Mouse (Mus musculus): ENCODE data around the gene Ncapd2. TPM values are rescaled to one million over a fixed set of nuclear protein-coding genes. Genes with fewer than 3 reads are reported as not detected.

Ncapd2 gene
- polyA plus RNA-seq, 2 experiments = 66.8 to 148 TPM

- 36% methylated on average over 6 of the region's 6 CpGs for WGBS (ENCODE audit: insufficient replicate concordance)
- TF ChIP-seq EP300 (IDR thresholded peaks at IDR 0.05; ENCODE audit: low read depth) = no peak
- TF ChIP-seq CTCF (IDR thresholded peaks at IDR 0.05; ENCODE audit: low read depth) = no peak
- H3K36me3 ChIP-seq (replicated peaks; ENCODE audit: control insufficient read depth, insufficient read depth, low read depth) = no peaks in the 10 kb centered on the region
Observed at GRCm38 (mm10) chr6:125236782-125237181, 45.3 kb upstream of the Ncapd2 start, which contains the start of gene Cd27. Cd27 (minus strand) TSS chr6:125237010.

GRCm38 (mm10) chr6:125236341-125236740 lies 44.8 kb upstream of the Ncapd2 start:
- Histone ChIP-seq H3K36me3 (replicated peaks; ENCODE audit: control insufficient read depth, insufficient read depth, low read depth) (no peaks in the 10 kb centered on the region), H3K4me3 (ENCODE audit: insufficient read depth in 1 of 2, low read depth in 2 of 2, low read length in 2 of 2) (no peak overlapping the region), H3K9me3 (ENCODE audit: control insufficient read depth, low read length) (no peaks in the 10 kb centered on the region), H3K4me2 (ENCODE audit: low read depth) (no peak overlapping the region), H3K27me3 (ENCODE audit: control insufficient read depth, insufficient read depth, low read length) (no peaks in the 10 kb centered on the region), H3K4me1 (replicated peaks; ENCODE audit: control insufficient read depth in 2 of 2, insufficient read depth in 2 of 2, low read length in 1 of 2) (peaks cover 7 to 12% of the 10 kb centered on the region in 2 experiments), H3K27ac (no peak overlapping the region), H3K9ac (replicated peaks) (no peak overlapping the region)
- DNase-seq (ENCODE audit: low read depth in 3 of 3, low spot score in 3 of 3) (no peak), ATAC-seq (ENCODE audit: insufficient read depth) (no peak)
- no peak for TF ChIP-seq EP300 (IDR thresholded peaks at IDR 0.05; ENCODE audit: low read depth)
- WGBS (ENCODE audit: insufficient replicate concordance) = 67% methylated on average over 6 of the region's 6 CpGs

More at GRCm38 (mm10) chr6:125236782-125237181, 45.3 kb upstream of the Ncapd2 start, which contains the start of gene Cd27:
- no peaks in the 10 kb centered on the region for H3K27me3 ChIP-seq (ENCODE audit: control insufficient read depth, insufficient read depth, low read length)
- DNase-seq (ENCODE audit: low read depth in 3 of 3, low spot score in 3 of 3) = no peak
- peaks cover 6 to 12% of the 10 kb centered on the region in 2 experiments for H3K4me1 ChIP-seq (replicated peaks; ENCODE audit: control insufficient read depth in 2 of 2, insufficient read depth in 2 of 2, low read length in 1 of 2)
- no peak within 1 kb of the TSS for H3K27ac ChIP-seq
- H3K9ac ChIP-seq (replicated peaks) = no peak within 1 kb of the TSS
- no peak for ATAC-seq (ENCODE audit: insufficient read depth)
- H3K4me3 ChIP-seq (ENCODE audit: insufficient read depth in 1 of 2, low read depth in 2 of 2, low read length in 2 of 2) = no peak within 1 kb of the TSS
- H3K9me3 ChIP-seq (ENCODE audit: control insufficient read depth, low read length) = no peaks in the 10 kb centered on the region
- no peak within 1 kb of the TSS for H3K4me2 ChIP-seq (ENCODE audit: low read depth)

GRCm38 (mm10) chr6:125234520-125234828 lies 43.0 kb upstream of the Ncapd2 start:
- H3K9ac ChIP-seq (replicated peaks) = no peak overlapping the region
- no peak for TF ChIP-seq EP300 (IDR thresholded peaks at IDR 0.05; ENCODE audit: low read depth)
- no peak for TF ChIP-seq CTCF (IDR thresholded peaks at IDR 0.05; ENCODE audit: low read depth)
- H3K27ac ChIP-seq = no peak overlapping the region
- WGBS (ENCODE audit: insufficient replicate concordance) = 66% methylated on average over 5 of the region's 5 CpGs
- ATAC-seq (ENCODE audit: insufficient read depth) (no peak), DNase-seq (ENCODE audit: low read depth in 3 of 3, low spot score in 3 of 3) (no peak)
- H3K4me1 ChIP-seq (replicated peaks; ENCODE audit: control insufficient read depth in 2 of 2, insufficient read depth in 2 of 2, low read length in 1 of 2) = peaks cover 7 to 12% of the 10 kb centered on the region in 2 experiments
- no peaks in the 10 kb centered on the region for H3K27me3 ChIP-seq (ENCODE audit: control insufficient read depth, insufficient read depth, low read length)
- H3K4me2 ChIP-seq (ENCODE audit: low read depth) = no peak overlapping the region
- no peak overlapping the region for H3K4me3 ChIP-seq (ENCODE audit: insufficient read depth in 1 of 2, low read depth in 2 of 2, low read length in 2 of 2)
- H3K9me3 ChIP-seq (ENCODE audit: control insufficient read depth, low read length) = no peaks in the 10 kb centered on the region
- H3K36me3 ChIP-seq (replicated peaks; ENCODE audit: control insufficient read depth, insufficient read depth, low read depth) = no peaks in the 10 kb centered on the region

GRCm38 (mm10) chr6:125233816-125234519 lies 42.5 kb upstream of the Ncapd2 start:
- ATAC-seq (ENCODE audit: insufficient read depth) = no peak
- Histone ChIP-seq H3K9ac (replicated peaks) (no peak overlapping the region), H3K27ac (no peak overlapping the region), H3K4me1 (replicated peaks; ENCODE audit: control insufficient read depth in 2 of 2, insufficient read depth in 2 of 2, low read length in 1 of 2) (peaks cover 7 to 12% of the 10 kb centered on the region in 2 experiments), H3K27me3 (ENCODE audit: control insufficient read depth, insufficient read depth, low read length) (no peaks in the 10 kb centered on the region), H3K36me3 (replicated peaks; ENCODE audit: control insufficient read depth, insufficient read depth, low read depth) (no peaks in the 10 kb centered on the region), H3K4me3 (ENCODE audit: insufficient read depth in 1 of 2, low read depth in 2 of 2, low read length in 2 of 2) (no peak overlapping the region), H3K4me2 (ENCODE audit: low read depth) (no peak overlapping the region), H3K9me3 (ENCODE audit: control insufficient read depth, low read length) (no peaks in the 10 kb centered on the region)
- DNase-seq (ENCODE audit: low read depth in 3 of 3, low spot score in 3 of 3) = no peak
- WGBS (ENCODE audit: insufficient replicate concordance) = 44% methylated on average over 7 of the region's 7 CpGs
- no peak for TF ChIP-seq EP300 (IDR thresholded peaks at IDR 0.05; ENCODE audit: low read depth)
- no peak for TF ChIP-seq CTCF (IDR thresholded peaks at IDR 0.05; ENCODE audit: low read depth)

GRCm38 (mm10) chr6:125232516-125232915 lies 41.0 kb upstream of the Ncapd2 start:
- no peaks in the 10 kb centered on the region for H3K36me3 ChIP-seq (replicated peaks; ENCODE audit: control insufficient read depth, insufficient read depth, low read depth)
- no peak overlapping the region for H3K27ac ChIP-seq
- no peaks in the 10 kb centered on the region for H3K27me3 ChIP-seq (ENCODE audit: control insufficient read depth, insufficient read depth, low read length)
- ATAC-seq (ENCODE audit: insufficient read depth) (no peak), DNase-seq (ENCODE audit: low read depth in 3 of 3, low spot score in 3 of 3) (no peak)
- H3K9me3 ChIP-seq (ENCODE audit: control insufficient read depth, low read length) = no peaks in the 10 kb centered on the region
- WGBS (ENCODE audit: insufficient replicate concordance) = 23% methylated on average over 6 of the region's 6 CpGs
- TF ChIP-seq EP300 (IDR thresholded peaks at IDR 0.05; ENCODE audit: low read depth) (no peak), CTCF (IDR thresholded peaks at IDR 0.05; ENCODE audit: low read depth) (no peak)
- no peak overlapping the region for H3K9ac ChIP-seq (replicated peaks)
- H3K4me3 ChIP-seq (ENCODE audit: insufficient read depth in 1 of 2, low read depth in 2 of 2, low read length in 2 of 2) = peak overlapping the region in 1 of 2 experiments; percentile 67; a peak in 1 of 4 replicates
- H3K4me2 ChIP-seq (ENCODE audit: low read depth) = peak overlapping the region; percentile 67
- peaks cover 7 to 8% of the 10 kb centered on the region in 2 experiments for H3K4me1 ChIP-seq (replicated peaks; ENCODE audit: control insufficient read depth in 2 of 2, insufficient read depth in 2 of 2, low read length in 1 of 2)

All from liver, embryonic 14.5 days (tissue).